Mouse (Mus musculus) hindbrain, embryonic 11.5 days (tissue): ENCODE results near the gene Cavin4. TPM values are rescaled to one million over a fixed set of nuclear protein-coding genes. Genes with fewer than 3 reads are reported as not detected.

Experiments used
- polyA plus RNA-seq: library from polyadenylated mRNA; unstranded; fragments of >200 nt; fragmentation: Nextera tagmentation; extraction: Ambion mirVana; gene quantifications from 2 replicates; pipeline ENCODE4 v1.2.1, GENCODE M21; 2014

The Cavin4 gene
- polyA plus RNA-seq, 1 experiment from 2014 or later = 3.8 TPM

Other genes with a start within 250 kb of the Cavin4 start
- 75.3 and 75.4 TPM in 2 replicates for gene Tex10, start 190.1 kb upstream of the Cavin4 start, polyA plus RNA-seq
- gene Msantd3, start 123.6 kb upstream of the Cavin4 start, polyA plus RNA-seq = 61.9 and 75.6 TPM in 2 replicates
- gene Tmeff1, start 78.3 kb upstream of the Cavin4 start, polyA plus RNA-seq = 242 and 302 TPM in 2 replicates